ENCODE assay signal across 25 mouse cellular contexts in the genomic region with DNA sequence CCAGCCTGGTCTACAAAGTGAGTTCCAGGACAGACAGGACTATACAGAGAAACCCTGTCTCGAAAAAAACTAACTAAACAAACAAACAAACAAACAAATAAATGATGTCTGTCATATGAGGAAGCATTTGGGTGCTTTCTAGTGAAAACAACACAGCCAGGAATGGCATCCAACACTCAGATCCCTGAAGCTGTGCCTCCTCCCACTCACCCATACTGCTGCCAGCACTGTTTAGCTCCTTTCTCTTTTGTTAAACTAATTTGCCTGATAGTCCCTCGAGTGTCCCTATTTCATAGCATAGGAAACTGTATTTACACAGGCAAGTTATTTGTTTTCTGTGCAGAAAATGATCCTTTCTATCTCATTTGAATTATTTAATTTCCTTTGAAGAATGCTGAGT.
DNase-seq lines count a peak whose midpoint lies in the region; ATAC-seq lines count a peak whose summit lies in the region.
"Had no signal": no experiment of that assay in that cellular context is flagged by ENCODE, and none has a peak within 500 bp of the region (broad histone marks: within the 10 kb centered on the region; RNA-seq: fewer than 3 reads in every experiment).

No protein-coding gene starts in this region.

- H3K4me1 ChIP-seq in liver, embryonic 11.5 days (replicated peaks; ENCODE audit: control insufficient read depth, insufficient read depth, low read length): no peaks in the 10 kb centered on the region
- H3K4me1 ChIP-seq: embryonic facial prominence, embryonic 12.5 days; hindbrain, embryonic 15.5 days; limb, embryonic 10.5 days; liver, embryonic 12.5 days; megakaryocyte, embryonic 14.5 days; midbrain, embryonic 15.5 days; neural tube, embryonic 15.5 days had no signal

- H3K9me3 ChIP-seq in liver, embryonic 11.5 days (ENCODE audit: control insufficient read depth, low read length): no peaks in the 10 kb centered on the region
- H3K9me3 ChIP-seq: embryonic facial prominence, embryonic 12.5 days; hindbrain, embryonic 15.5 days; limb, embryonic 10.5 days; liver, embryonic 12.5 days; midbrain, embryonic 15.5 days; neural tube, embryonic 15.5 days had no signal

- no peak overlapping the region for H3K27ac ChIP-seq in liver, embryonic 11.5 days (ENCODE audit: low read depth, low read length)
- H3K27ac ChIP-seq: embryonic facial prominence, embryonic 12.5 days; heart, adult 2 months; hindbrain, embryonic 15.5 days; kidney, postnatal 0 days; limb, embryonic 10.5 days; liver, embryonic 12.5 days; midbrain, embryonic 15.5 days; neural tube, embryonic 15.5 days had no signal

- ATAC-seq in frontal cortex, adult (ENCODE audit: low TSS enrichment): peak; percentile 79
- no peak for ATAC-seq in liver, embryonic 11.5 days (replicated peaks; ENCODE audit: low FRiP score)
- ATAC-seq: intestine, postnatal 0 days; liver, embryonic 12.5 days; midbrain, embryonic 15.5 days had no signal

- H3K4me2 ChIP-seq in liver, embryonic 11.5 days: no peak overlapping the region
- H3K4me2 ChIP-seq: embryonic facial prominence, embryonic 12.5 days; hindbrain, embryonic 15.5 days; liver, embryonic 12.5 days; midbrain, embryonic 15.5 days; neural tube, embryonic 15.5 days had no signal

- DNase-seq in frontal cortex, postnatal 10 days (ENCODE audit: low spot score in 2 of 2): no peak
- DNase-seq in ZHBTc4 (ENCODE audit: low read depth, low spot score): peak; percentile 24
- DNase-seq in layer of hippocampus, adult 8-10 months (ENCODE audit: low spot score in 2 of 2): peak; percentile 48 to 55
- DNase-seq in right cerebral cortex, postnatal 14 days: peak; percentile 17
- no peak for DNase-seq in liver, embryonic 11.5 days (ENCODE audit: low spot score)
- no peak for DNase-seq in natural killer cell, adult 2 months (ENCODE audit: low spot score in 2 of 2)
- DNase-seq: gastrocnemius, postnatal 25 days; heart, adult 2 months; heart, postnatal 36 days; lung, adult 2 months; thymus, postnatal 36 days had no signal

- no peak overlapping the region for H3K4me3 ChIP-seq in liver, embryonic 11.5 days (ENCODE audit: low read depth, low read length)
- H3K4me3 ChIP-seq: embryonic facial prominence, embryonic 12.5 days; erythroblast, embryonic 14.5 days; heart, adult 2 months; hindbrain, embryonic 15.5 days; left cerebral cortex, adult 2 months; limb, embryonic 10.5 days; liver, embryonic 12.5 days; megakaryocyte, embryonic 14.5 days; midbrain, embryonic 15.5 days; myocyte; neural tube, embryonic 15.5 days had no signal

- H3K9ac ChIP-seq in liver, embryonic 11.5 days (ENCODE audit: low read depth, low read length): no peak overlapping the region
- H3K9ac ChIP-seq: embryonic facial prominence, embryonic 12.5 days; hindbrain, embryonic 15.5 days; liver, embryonic 12.5 days; midbrain, embryonic 15.5 days; neural tube, embryonic 15.5 days had no signal

- WGBS in liver, embryonic 11.5 days: 59% methylated on average over 2 of the region's 2 CpGs

- no peaks in the 10 kb centered on the region for H3K36me3 ChIP-seq in liver, embryonic 11.5 days (ENCODE audit: control insufficient read depth, insufficient read depth, low read length)
- H3K36me3 ChIP-seq: embryonic facial prominence, embryonic 12.5 days; hindbrain, embryonic 15.5 days; limb, embryonic 10.5 days; liver, embryonic 12.5 days; midbrain, embryonic 15.5 days; neural tube, embryonic 15.5 days had no signal

- H3K27me3 ChIP-seq in liver, embryonic 11.5 days (replicated peaks; ENCODE audit: control insufficient read depth, insufficient read depth, low read length): no peaks in the 10 kb centered on the region
- H3K27me3 ChIP-seq: CH12.LX; embryonic facial prominence, embryonic 12.5 days; hindbrain, embryonic 15.5 days; liver, embryonic 12.5 days; megakaryocyte, embryonic 14.5 days; midbrain, embryonic 15.5 days; neural tube, embryonic 15.5 days had no signal

Comparison
In these comparisons a context has a peak if more than half of its experiments do, and no peak if none do; other contexts are left out.
1. DNase-seq: peak in ZHBTc4 (single experiment), layer of hippocampus, adult 8-10 months (2 of 2) and right cerebral cortex, postnatal 14 days (single experiment); none in frontal cortex, postnatal 10 days (0 of 2), liver, embryonic 11.5 days (single experiment) and natural killer cell, adult 2 months (0 of 2).